16 mouse cellular contexts compared by ENCODE assay signal in genomic region chr4:142186155-142186554, GRCm38 (mm10). TPM values are rescaled to one million over a fixed set of nuclear protein-coding genes. Genes with fewer than 3 reads are reported as not detected.
DNase-seq lines count a peak whose midpoint lies in the region; ATAC-seq and TF ChIP-seq lines count a peak whose summit lies in the region.
"Had no signal": no experiment of that assay in that cellular context is flagged by ENCODE, and none has a peak within 500 bp of the region (broad histone marks: within the 10 kb centered on the region; RNA-seq: fewer than 3 reads in every experiment).

No protein-coding gene starts in this region.

- TF ChIP-seq CTCF in forebrain, postnatal 0 days (IDR thresholded peaks at IDR 0.05; ENCODE audit: low read depth): peak; percentile 35
- peak; percentile 51 for TF ChIP-seq CTCF in kidney, postnatal 0 days (IDR thresholded peaks at IDR 0.05; ENCODE audit: low read depth)
- peak; percentile 26 to 49; a peak in 2 of 4 replicates for TF ChIP-seq CTCF in CH12.LX (conservative IDR thresholded peaks at IDR 0.05 in 1 of 2, IDR thresholded peaks at IDR 0.05 in 1 of 2; ENCODE audit: low read depth in 2 of 2, low read length in 2 of 2)

- TF ChIP-seq RAD21 in CH12.LX (IDR thresholded peaks at IDR 0.05; ENCODE audit: low read depth, low read length): peak; percentile 29

- 96% methylated on average over 3 of the region's 3 CpGs for WGBS in forebrain, postnatal 0 days
- WGBS in forebrain, embryonic 13.5 days: 92% methylated on average over 3 of the region's 3 CpGs
- 90% methylated on average over 3 of the region's 3 CpGs for WGBS in kidney, postnatal 0 days
- 95% methylated on average over 3 of the region's 3 CpGs for WGBS in intestine, embryonic 16.5 days

- no peaks in the 10 kb centered on the region for H3K4me1 ChIP-seq in forebrain, postnatal 0 days (ENCODE audit: insufficient read depth)
- H3K4me1 ChIP-seq in forebrain, embryonic 13.5 days: peaks cover 22% of the 10 kb centered on the region
- H3K4me1 ChIP-seq in kidney, postnatal 0 days (replicated peaks; ENCODE audit: insufficient read depth, low read length): no peaks in the 10 kb centered on the region
- H3K4me1 ChIP-seq in CH12.LX (ENCODE audit: control insufficient read depth in 1 of 2, insufficient read depth in 2 of 2): peaks cover 7 to 42% of the 10 kb centered on the region in 2 experiments; a peak in 3 of 4 replicates
- H3K4me1 ChIP-seq in intestine, embryonic 16.5 days (ENCODE audit: control insufficient read depth, insufficient read depth, low read length): peaks cover 31% of the 10 kb centered on the region

- no peak overlapping the region for H3K27ac ChIP-seq in forebrain, postnatal 0 days (ENCODE audit: low read depth, low read length)
- no peak overlapping the region for H3K27ac ChIP-seq in forebrain, embryonic 13.5 days
- peak overlapping the region; percentile 54; the same call in 1 of the 2 replicates for H3K27ac ChIP-seq in kidney, postnatal 0 days
- no peak overlapping the region for H3K27ac ChIP-seq in CH12.LX (ENCODE audit: insufficient read depth, low read depth)
- peak overlapping the region; percentile 79; the same call in 1 of the 2 replicates for H3K27ac ChIP-seq in intestine, embryonic 16.5 days (ENCODE audit: low read length)
- H3K27ac ChIP-seq: forebrain, embryonic 15.5 days; neural tube, embryonic 13.5 days had no signal

- no peaks in the 10 kb centered on the region for H3K27me3 ChIP-seq in forebrain, postnatal 0 days (ENCODE audit: insufficient read depth, low read length)
- no peaks in the 10 kb centered on the region for H3K27me3 ChIP-seq in forebrain, embryonic 13.5 days
- H3K27me3 ChIP-seq in kidney, postnatal 0 days (ENCODE audit: insufficient read depth, low read length): no peaks in the 10 kb centered on the region
- H3K27me3 ChIP-seq in CH12.LX (replicated peaks): no peaks in the 10 kb centered on the region
- no peaks in the 10 kb centered on the region for H3K27me3 ChIP-seq in intestine, embryonic 16.5 days (replicated peaks; ENCODE audit: control insufficient read depth, insufficient read depth, low read length)
- H3K27me3 ChIP-seq: forebrain, embryonic 15.5 days; limb, embryonic 15.5 days; neural tube, embryonic 13.5 days had no signal

- no peaks in the 10 kb centered on the region for H3K9me3 ChIP-seq in forebrain, postnatal 0 days (ENCODE audit: low read length)
- no peaks in the 10 kb centered on the region for H3K9me3 ChIP-seq in forebrain, embryonic 13.5 days (replicated peaks)
- H3K9me3 ChIP-seq in kidney, postnatal 0 days (replicated peaks; ENCODE audit: low read length): no peaks in the 10 kb centered on the region
- no peaks in the 10 kb centered on the region for H3K9me3 ChIP-seq in CH12.LX (replicated peaks; ENCODE audit: low read length)
- H3K9me3 ChIP-seq in intestine, embryonic 16.5 days (ENCODE audit: control insufficient read depth, low read length): no peaks in the 10 kb centered on the region
- H3K9me3 ChIP-seq: forebrain, embryonic 15.5 days; limb, embryonic 15.5 days; neural tube, embryonic 13.5 days had no signal

- no peak overlapping the region for H3K4me2 ChIP-seq in forebrain, postnatal 0 days (ENCODE audit: low read depth)
- H3K4me2 ChIP-seq in forebrain, embryonic 13.5 days: no peak overlapping the region
- no peak overlapping the region for H3K4me2 ChIP-seq in kidney, postnatal 0 days (ENCODE audit: low read length)
- H3K4me2 ChIP-seq in CH12.LX (ENCODE audit: insufficient read depth, low read depth, poor library complexity, severe bottlenecking): no peak overlapping the region
- H3K4me2 ChIP-seq in intestine, embryonic 16.5 days (ENCODE audit: low read depth, low read length): no peak overlapping the region
- H3K4me2 ChIP-seq: forebrain, embryonic 15.5 days; heart, embryonic 11.5 days; limb, embryonic 15.5 days; neural tube, embryonic 13.5 days had no signal

- no peak for TF ChIP-seq POLR2A in CH12.LX (IDR thresholded peaks at IDR 0.05; ENCODE audit: low read depth, low read length)

- TF ChIP-seq EP300 in CH12.LX (IDR thresholded peaks at IDR 0.05; ENCODE audit: low read length): no peak

- dilution Hi-C loops in CH12.LX (cut with MboI; ENCODE audit: extremely low pct_ligation_motif_present, extremely low pct_unique_long_range_greater_than_20kb, low sequenced_read_pairs): no loop called here

- no peak overlapping the region for H3K4me3 ChIP-seq in forebrain, postnatal 0 days (ENCODE audit: low read depth, low read length)
- H3K4me3 ChIP-seq in forebrain, embryonic 13.5 days: no peak overlapping the region
- no peak overlapping the region for H3K4me3 ChIP-seq in kidney, postnatal 0 days (replicated peaks; ENCODE audit: low read depth, low read length)
- H3K4me3 ChIP-seq in CH12.LX (replicated peaks in 1 of 3; ENCODE audit: low read depth in 2 of 3, low read length in 2 of 3, poor library complexity in 1 of 3): no peak overlapping the region
- H3K4me3 ChIP-seq in intestine, embryonic 16.5 days (ENCODE audit: low read length): no peak overlapping the region
- H3K4me3 ChIP-seq: forebrain, embryonic 15.5 days; limb, embryonic 15.5 days; neural tube, embryonic 13.5 days had no signal

- no peak for DNase-seq in forebrain, postnatal 0 days
- DNase-seq in kidney, postnatal 0 days (ENCODE audit: low spot score): no peak
- no peak for DNase-seq in kidney, postnatal 4 days
- DNase-seq in CH12.LX (ENCODE audit: extremely low read depth): no peak
- DNase-seq in urinary bladder, postnatal 36 days (ENCODE audit: low spot score in 2 of 2): no peak
- no peak for DNase-seq in ovary, postnatal 14 days (ENCODE audit: low spot score)
- DNase-seq: adrenal gland, postnatal 25 days; gastrocnemius, postnatal 10 days; heart, postnatal 4 days had no signal

- no peak for ATAC-seq in forebrain, postnatal 0 days
- ATAC-seq in forebrain, embryonic 13.5 days: no peak
- ATAC-seq in kidney, postnatal 0 days (replicated peaks; ENCODE audit: low FRiP score, low read depth): no peak
- no peak for ATAC-seq in intestine, embryonic 16.5 days
- ATAC-seq: forebrain, embryonic 15.5 days had no signal

- in situ Hi-C loops in CH12.LX (cut with MboI; ENCODE audit: low pct_ligation_motif_present, low pct_unique_long_range_greater_than_20kb, low sequenced_read_pairs): no loop called here

- H3K9ac ChIP-seq in forebrain, postnatal 0 days: no peak overlapping the region
- no peak overlapping the region for H3K9ac ChIP-seq in forebrain, embryonic 13.5 days
- no peak overlapping the region for H3K9ac ChIP-seq in kidney, postnatal 0 days (ENCODE audit: low read depth, low read length)
- no peak overlapping the region for H3K9ac ChIP-seq in CH12.LX (ENCODE audit: insufficient read depth, low read depth)
- H3K9ac ChIP-seq in intestine, embryonic 16.5 days (ENCODE audit: low read depth, low read length): no peak overlapping the region; the same call in 1 of the 2 replicates
- H3K9ac ChIP-seq: forebrain, embryonic 15.5 days; limb, embryonic 15.5 days; neural tube, embryonic 13.5 days had no signal

- no peaks in the 10 kb centered on the region for H3K79me2 ChIP-seq in CH12.LX (replicated peaks; ENCODE audit: control insufficient read depth, extremely low read depth, insufficient read depth, poor library complexity, severe bottlenecking)

- no peaks in the 10 kb centered on the region for H3K36me3 ChIP-seq in forebrain, postnatal 0 days (ENCODE audit: insufficient read depth)
- no peaks in the 10 kb centered on the region for H3K36me3 ChIP-seq in forebrain, embryonic 13.5 days (ENCODE audit: poor library complexity, severe bottlenecking)
- no peaks in the 10 kb centered on the region for H3K36me3 ChIP-seq in kidney, postnatal 0 days (ENCODE audit: insufficient read depth, low read length)
- H3K36me3 ChIP-seq in CH12.LX (replicated peaks in 1 of 2; ENCODE audit: control insufficient read depth in 1 of 2, insufficient read depth in 1 of 2, low read length in 1 of 2): peaks cover 0 to 43% of the 10 kb centered on the region in 2 experiments
- H3K36me3 ChIP-seq in intestine, embryonic 16.5 days (ENCODE audit: control insufficient read depth, insufficient read depth, low read length): no peaks in the 10 kb centered on the region
- H3K36me3 ChIP-seq: forebrain, embryonic 15.5 days; limb, embryonic 15.5 days; neural tube, embryonic 13.5 days had no signal

TF ChIP-seq in CH12.LX, 34 proteins besides CTCF, POLR2A, EP300 and RAD21:
- TF ChIP-seq SMC3 (IDR thresholded peaks at IDR 0.05; ENCODE audit: low read depth, low read length) (peak; percentile 50), NRF1 (IDR thresholded peaks at IDR 0.05; ENCODE audit: low read depth, low read length) (no peak)

RNA-seq across cellular contexts. Expression of gene Kazn, which starts 53.0 kb away (rescaled TPM):
- 48.4 and 56.4 TPM in 2 replicates for total RNA-seq in forebrain, postnatal 0 days (2014; rRNA removed)
- polyA plus RNA-seq in forebrain, postnatal 0 days (2015; fragmentation: Nextera tagmentation; extraction: Ambion mirVana): 15.1 and 18.7 TPM in 2 replicates
- polyA plus RNA-seq in forebrain, embryonic 13.5 days (2015; fragmentation: Nextera tagmentation; extraction: Ambion mirVana): 18.3 and 19.1 TPM in 2 replicates
- polyA plus RNA-seq in kidney, postnatal 0 days (2015; fragmentation: Nextera tagmentation; extraction: Ambion mirVana): 16.2 and 16.4 TPM in 2 replicates
- total RNA-seq in CH12.LX (2012; rRNA removed) (3.7 and 4.2 TPM in 2 replicates), CH12.LX (2014; rRNA removed) (1.3 and 2.0 TPM in 2 replicates)
- 9.4 and 9.7 TPM in 2 replicates for polyA plus RNA-seq in CH12.LX (2012; ENCODE audit: insufficient read length, low read depth)
- polyA plus RNA-seq in intestine, embryonic 16.5 days (2015; fragmentation: Nextera tagmentation; extraction: Ambion mirVana): 10.7 and 11.3 TPM in 2 replicates
- total RNA-seq: monocyte, adult 5-6 weeks had no signal

Comparison
In these comparisons a context has a peak if more than half of its experiments do, and no peak if none do; other contexts are left out.
1. H3K27ac ChIP-seq: peak in kidney, postnatal 0 days (single experiment) and intestine, embryonic 16.5 days (single experiment); none in forebrain, postnatal 0 days (single experiment), forebrain, embryonic 13.5 days (single experiment) and CH12.LX (single experiment).
2. Peak in every context shown above with its lines, with median percentiles within 50 percentile points of each other: CTCF ChIP-seq.